Mouse (Mus musculus): ENCODE results near the gene Hbq1b. TPM values are rescaled to one million over a fixed set of nuclear protein-coding genes. Genes with fewer than 3 reads are reported as not detected.

The Hbq1b gene
- polyA plus RNA-seq, 2 experiments, result 127 to 157 TPM

GRCm38 (mm10) chr11:32267188-32267884, 19.4 kb upstream of the Hbq1b start, which contains the start of gene Nprl3:
TSS of gene Nprl3 (minus strand) at chr11:32267707.
- peaks cover 73 to 78% of the 10 kb centered on the region in 2 experiments for H3K4me1 ChIP-seq (replicated peaks; ENCODE audit: control insufficient read depth in 2 of 2, insufficient read depth in 2 of 2, low read length in 1 of 2)
- H3K4me2 ChIP-seq (ENCODE audit: low read depth), result peak within 1 kb of the TSS; percentile 83
- peak; percentile 84 to 89 (median 85) for DNase-seq (ENCODE audit: low read depth in 3 of 3, low spot score in 3 of 3)
- TF ChIP-seq CTCF (IDR thresholded peaks at IDR 0.05; ENCODE audit: low read depth), result no peak; the same call in 1 of the 2 replicates
- TF ChIP-seq EP300 (IDR thresholded peaks at IDR 0.05; ENCODE audit: low read depth), result peak; percentile 52; the same call in 1 of the 2 replicates
- peak; percentile 77 for ATAC-seq (ENCODE audit: insufficient read depth)
- WGBS (ENCODE audit: insufficient replicate concordance), result under 1% methylated on average over 54 of the region's 54 CpGs
- peak within 1 kb of the TSS; percentile 95 for H3K27ac ChIP-seq
- H3K27me3 ChIP-seq (ENCODE audit: control insufficient read depth, insufficient read depth, low read length), result no peaks in the 10 kb centered on the region
- peaks cover 4% of the 10 kb centered on the region; the same call in 1 of the 2 replicates for H3K36me3 ChIP-seq (replicated peaks; ENCODE audit: control insufficient read depth, insufficient read depth, low read depth)
- no peaks in the 10 kb centered on the region for H3K9me3 ChIP-seq (ENCODE audit: control insufficient read depth, low read length)
- H3K9ac ChIP-seq (replicated peaks), result peak within 1 kb of the TSS; percentile 96
- peak within 1 kb of the TSS; percentile 75 to 83 for H3K4me3 ChIP-seq (ENCODE audit: insufficient read depth in 1 of 2, low read depth in 2 of 2, low read length in 2 of 2)

- Histone ChIP-seq H3K9ac (replicated peaks) (peak overlapping the region; percentile 96), H3K4me2 (ENCODE audit: low read depth) (peak overlapping the region; percentile 83), H3K9me3 (ENCODE audit: control insufficient read depth, low read length) (no peaks in the 10 kb centered on the region), H3K4me3 (ENCODE audit: insufficient read depth in 1 of 2, low read depth in 2 of 2, low read length in 2 of 2) (peak overlapping the region; percentile 75 to 83), H3K27ac (peak overlapping the region; percentile 95), H3K27me3 (ENCODE audit: control insufficient read depth, insufficient read depth, low read length) (no peaks in the 10 kb centered on the region), H3K36me3 (replicated peaks; ENCODE audit: control insufficient read depth, insufficient read depth, low read depth) (no peaks in the 10 kb centered on the region; the same call in 1 of the 2 replicates), H3K4me1 (replicated peaks; ENCODE audit: control insufficient read depth in 2 of 2, insufficient read depth in 2 of 2, low read length in 1 of 2) (peaks cover 70 to 72% of the 10 kb centered on the region in 2 experiments)
- no peak for TF ChIP-seq EP300 (IDR thresholded peaks at IDR 0.05; ENCODE audit: low read depth)
- TF ChIP-seq CTCF (IDR thresholded peaks at IDR 0.05; ENCODE audit: low read depth), result no peak
- no peak for DNase-seq (ENCODE audit: low read depth in 3 of 3, low spot score in 3 of 3)
- WGBS (ENCODE audit: insufficient replicate concordance), result 21% methylated on average over 5 of the region's 5 CpGs
- ATAC-seq (ENCODE audit: insufficient read depth), result peak; percentile 14; the same call in 1 of the 2 replicates
Measured at GRCm38 (mm10) chr11:32267964-32268363, 18.8 kb upstream of the Hbq1b start.

DNA sequence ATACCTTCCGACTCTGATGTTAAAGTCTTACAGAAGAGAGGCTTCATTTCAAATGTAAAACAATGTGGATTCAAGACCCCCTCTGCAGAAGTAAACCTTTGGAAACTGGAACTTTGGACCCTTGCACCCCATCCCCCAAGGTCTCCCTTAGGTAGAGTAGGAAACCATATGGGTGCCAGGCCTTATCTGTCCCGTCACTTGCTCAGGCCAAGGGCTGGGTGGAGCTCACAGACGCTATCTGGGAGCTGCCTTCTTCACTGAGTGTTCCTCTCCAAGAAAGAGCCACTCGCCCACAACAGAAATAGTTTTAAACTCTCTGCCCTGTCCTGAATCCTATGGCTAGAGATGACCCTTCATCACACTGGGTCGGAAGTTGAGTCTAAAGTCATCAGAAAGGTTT, 17.8 kb upstream of the Hbq1b start:
- TF ChIP-seq CTCF (IDR thresholded peaks at IDR 0.05; ENCODE audit: low read depth) (no peak), EP300 (IDR thresholded peaks at IDR 0.05; ENCODE audit: low read depth) (peak; percentile 94)
- Histone ChIP-seq H3K9me3 (ENCODE audit: control insufficient read depth, low read length) (no peaks in the 10 kb centered on the region), H3K4me3 (ENCODE audit: insufficient read depth in 1 of 2, low read depth in 2 of 2, low read length in 2 of 2) (peak overlapping the region; percentile 35 to 83), H3K36me3 (replicated peaks; ENCODE audit: control insufficient read depth, insufficient read depth, low read depth) (no peaks in the 10 kb centered on the region; the same call in 1 of the 2 replicates), H3K4me1 (replicated peaks; ENCODE audit: control insufficient read depth in 2 of 2, insufficient read depth in 2 of 2, low read length in 1 of 2) (peaks cover 61 to 65% of the 10 kb centered on the region in 2 experiments), H3K27ac (peak overlapping the region; percentile 95), H3K27me3 (ENCODE audit: control insufficient read depth, insufficient read depth, low read length) (no peaks in the 10 kb centered on the region), H3K4me2 (ENCODE audit: low read depth) (peak overlapping the region; percentile 83), H3K9ac (replicated peaks) (peak overlapping the region; percentile 96)
- WGBS (ENCODE audit: insufficient replicate concordance), result 14% methylated on average over 5 of the region's 5 CpGs
- peak; percentile 86 for ATAC-seq (ENCODE audit: insufficient read depth)
- peak; percentile 87 to 89 (median 88) for DNase-seq (ENCODE audit: low read depth in 3 of 3, low spot score in 3 of 3)

GRCm38 (mm10) chr11:32271178-32271577, 15.6 kb upstream of the Hbq1b start:
- H3K4me2 ChIP-seq (ENCODE audit: low read depth), result no peak overlapping the region
- no peak for ATAC-seq (ENCODE audit: insufficient read depth)
- DNase-seq (ENCODE audit: low read depth in 3 of 3, low spot score in 3 of 3), result no peak
- no peaks in the 10 kb centered on the region for H3K27me3 ChIP-seq (ENCODE audit: control insufficient read depth, insufficient read depth, low read length)
- no peak for TF ChIP-seq EP300 (IDR thresholded peaks at IDR 0.05; ENCODE audit: low read depth)
- TF ChIP-seq CTCF (IDR thresholded peaks at IDR 0.05; ENCODE audit: low read depth), result no peak
- no peak overlapping the region for H3K9ac ChIP-seq (replicated peaks)
- WGBS (ENCODE audit: insufficient replicate concordance), result 30% methylated on average over 4 of the region's 4 CpGs
- H3K9me3 ChIP-seq (ENCODE audit: control insufficient read depth, low read length), result no peaks in the 10 kb centered on the region
- no peaks in the 10 kb centered on the region for H3K36me3 ChIP-seq (replicated peaks; ENCODE audit: control insufficient read depth, insufficient read depth, low read depth)
- H3K27ac ChIP-seq, result peak overlapping the region; percentile 72
- H3K4me1 ChIP-seq (replicated peaks; ENCODE audit: control insufficient read depth in 2 of 2, insufficient read depth in 2 of 2, low read length in 1 of 2), result peaks cover 49 to 55% of the 10 kb centered on the region in 2 experiments
- H3K4me3 ChIP-seq (ENCODE audit: insufficient read depth in 1 of 2, low read depth in 2 of 2, low read length in 2 of 2), result no peak overlapping the region

DNA sequence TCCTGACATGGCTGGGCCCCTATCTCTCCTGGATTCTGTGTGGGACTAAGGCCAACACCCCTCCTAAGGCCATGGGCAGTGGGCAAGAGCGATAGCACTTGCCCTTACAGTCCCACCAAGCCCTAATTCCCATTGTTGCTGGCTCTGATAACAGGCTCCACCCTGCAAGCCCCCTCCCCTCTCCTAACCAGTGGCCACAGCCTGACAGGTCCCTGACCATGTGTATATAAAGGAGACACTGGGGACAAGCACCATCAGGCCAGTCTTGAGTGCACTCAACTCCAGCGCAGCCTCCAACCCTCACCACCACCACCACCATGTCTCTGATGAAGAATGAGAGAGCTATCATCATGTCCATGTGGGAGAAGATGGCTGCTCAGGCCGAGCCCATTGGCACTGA, 10.4 kb upstream of the Hbq1b start, which contains the start of gene Hba-x:
Gene Hba-x (plus strand): TSS at position 54 of the 400 bp plus-strand sequence.
- H3K27me3 ChIP-seq (ENCODE audit: control insufficient read depth, insufficient read depth, low read length), result peaks cover 13% of the 10 kb centered on the region
- TF ChIP-seq EP300 (IDR thresholded peaks at IDR 0.05; ENCODE audit: low read depth), result no peak
- no peak for TF ChIP-seq CTCF (IDR thresholded peaks at IDR 0.05; ENCODE audit: low read depth)
- H3K4me2 ChIP-seq (ENCODE audit: low read depth), result no peak within 1 kb of the TSS
- peaks cover 37 to 40% of the 10 kb centered on the region in 2 experiments for H3K4me1 ChIP-seq (replicated peaks; ENCODE audit: control insufficient read depth in 2 of 2, insufficient read depth in 2 of 2, low read length in 1 of 2)
- peak within 1 kb of the TSS; percentile 4; the same call in 1 of the 2 replicates for H3K27ac ChIP-seq
- H3K9me3 ChIP-seq (ENCODE audit: control insufficient read depth, low read length), result no peaks in the 10 kb centered on the region
- ATAC-seq (ENCODE audit: insufficient read depth) (no peak), DNase-seq (ENCODE audit: low read depth in 3 of 3, low spot score in 3 of 3) (no peak)
- no peaks in the 10 kb centered on the region for H3K36me3 ChIP-seq (replicated peaks; ENCODE audit: control insufficient read depth, insufficient read depth, low read depth)
- H3K9ac ChIP-seq (replicated peaks), result peak within 1 kb of the TSS; percentile 12
- no peak within 1 kb of the TSS for H3K4me3 ChIP-seq (ENCODE audit: insufficient read depth in 1 of 2, low read depth in 2 of 2, low read length in 2 of 2)
- WGBS (ENCODE audit: insufficient replicate concordance), result 64% methylated on average over 3 of the region's 3 CpGs

Measured in liver, embryonic 14.5 days (tissue).